Mouse (Mus musculus) ES-Bruce4 (cell line): ENCODE data around the gene Gpsm1.

Source experiments
- CTCF ChIP-seq: IDR thresholded peaks from one replicate; pipeline ENCODE4 v1.8.1; 2011; ENCODE audit warnings: low read depth, low read length
- EP300 ChIP-seq: IDR thresholded peaks from 2 replicates; pipeline ENCODE4 v1.6.1; 2011; ENCODE audit warnings: low read depth, low read length; ENCODE audit not compliant: insufficient read depth

DNA sequence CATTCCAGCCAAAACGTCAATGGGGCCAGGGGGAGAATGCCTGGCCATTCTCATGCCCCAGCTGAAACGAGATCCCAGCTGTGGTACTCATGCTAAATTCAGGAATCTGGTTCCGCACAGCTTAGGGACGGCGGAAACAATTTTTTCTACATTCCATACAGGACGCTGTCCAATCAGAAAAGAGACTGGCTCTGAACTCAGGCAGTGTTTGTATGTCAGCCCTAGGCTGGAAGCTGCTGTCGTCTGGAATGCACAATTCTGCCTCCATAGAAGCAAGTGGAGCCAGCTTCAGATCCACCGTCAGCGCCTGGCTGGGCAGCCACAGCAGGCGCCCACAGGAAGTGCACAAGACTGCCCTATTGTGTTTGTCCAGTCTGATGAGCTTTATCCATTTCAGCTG lies 5.6 kb upstream of the Gpsm1 start:
- TF ChIP-seq EP300 (no peak), CTCF (no peak)
